Mouse (Mus musculus): ENCODE data around the gene Cbln1. TPM values are rescaled to one million over a fixed set of nuclear protein-coding genes. Genes with fewer than 3 reads are reported as not detected.

The Cbln1 gene
- polyA plus RNA-seq, 1 experiment from 2014 or later: 9.4 TPM

- H3K4me1 ChIP-seq (ENCODE audit: control insufficient read depth, insufficient read depth, low read length): no peaks in the 10 kb centered on the region
- no peak overlapping the region for H3K27ac ChIP-seq (ENCODE audit: low read depth, low read length)
- no peak overlapping the region for H3K9ac ChIP-seq (ENCODE audit: low read length)
- WGBS: 77% methylated on average over 5 of the region's 5 CpGs
- no peaks in the 10 kb centered on the region for H3K9me3 ChIP-seq (replicated peaks; ENCODE audit: control insufficient read depth, low read length)
- no peaks in the 10 kb centered on the region for H3K27me3 ChIP-seq (replicated peaks; ENCODE audit: control insufficient read depth, insufficient read depth, low read length)
- H3K4me2 ChIP-seq (ENCODE audit: low read length): no peak overlapping the region
- DNase-seq (ENCODE audit: low spot score): no peak
- H3K36me3 ChIP-seq (ENCODE audit: control insufficient read depth, insufficient read depth, low read length): no peaks in the 10 kb centered on the region
- no peak for ATAC-seq
- H3K4me3 ChIP-seq (ENCODE audit: low read depth, low read length): no peak overlapping the region
These were observed 47.7 kb downstream of the Cbln1 start for GRCm38 (mm10) chr8:87424706-87425105.

GRCm38 (mm10) chr8:87421697-87422096 is 50.7 kb downstream of the Cbln1 start:
- WGBS: 82% methylated on average over 8 of the region's 8 CpGs
- no peak overlapping the region for H3K4me3 ChIP-seq (ENCODE audit: low read depth, low read length)
- no peak overlapping the region for H3K9ac ChIP-seq (ENCODE audit: low read length)
- H3K36me3 ChIP-seq (ENCODE audit: control insufficient read depth, insufficient read depth, low read length): no peaks in the 10 kb centered on the region
- DNase-seq (ENCODE audit: low spot score) (no peak), ATAC-seq (no peak)
- H3K27ac ChIP-seq (ENCODE audit: low read depth, low read length): no peak overlapping the region
- H3K27me3 ChIP-seq (replicated peaks; ENCODE audit: control insufficient read depth, insufficient read depth, low read length): no peaks in the 10 kb centered on the region
- H3K4me1 ChIP-seq (ENCODE audit: control insufficient read depth, insufficient read depth, low read length): no peaks in the 10 kb centered on the region
- H3K9me3 ChIP-seq (replicated peaks; ENCODE audit: control insufficient read depth, low read length): no peaks in the 10 kb centered on the region
- no peak overlapping the region for H3K4me2 ChIP-seq (ENCODE audit: low read length)

Other genes with a start within 250 kb of the Cbln1 start
- gene 4933402J07Rik, start 91.2 kb upstream of the Cbln1 start, polyA plus RNA-seq (2014; fragmentation: Nextera tagmentation; extraction: Ambion mirVana): not detected in 2 replicates